Mouse (Mus musculus): Measurements from ENCODE around the gene Stard8.
"Not testable (repeated sequence)": the region's sequence is repeated elsewhere in the genome, so short reads cannot be mapped to it uniquely, and the experiment has no call there.

The Stard8 gene

GRCm38 (mm10) chrX:99003046-99003445 lies at the start of gene Stard8:
Stard8 (plus strand) TSS chrX:99003248.
- in situ Hi-C loops (cut with MboI; ENCODE audit: low sequenced_read_pairs), result no loop called here

GRCm38 (mm10) chrX:98953941-98954340 lies 49.1 kb upstream of the Stard8 start:
- in situ Hi-C loops (cut with MboI; ENCODE audit: low sequenced_read_pairs), result no loop called here

- in situ Hi-C loops (cut with MboI; ENCODE audit: low sequenced_read_pairs), result no loop called here
Observed at GRCm38 (mm10) chrX:98958287-98958686, 44.8 kb upstream of the Stard8 start.

GRCm38 (mm10) chrX:98959050-98959449 lies 44.0 kb upstream of the Stard8 start:
- in situ Hi-C loops (cut with MboI; ENCODE audit: low sequenced_read_pairs), result no loop called here

- in situ Hi-C loops (cut with MboI; ENCODE audit: low sequenced_read_pairs), result no loop called here
Observed at GRCm38 (mm10) chrX:98963742-98964141, 39.3 kb upstream of the Stard8 start.

GRCm38 (mm10) chrX:98964513-98964912 lies 38.5 kb upstream of the Stard8 start:
- in situ Hi-C loops (cut with MboI; ENCODE audit: low sequenced_read_pairs), result no loop called here

- in situ Hi-C loops (cut with MboI; ENCODE audit: low sequenced_read_pairs), result not testable (repeated sequence)
Observed at GRCm38 (mm10) chrX:98986611-98987010, 16.4 kb upstream of the Stard8 start.

- in situ Hi-C loops (cut with MboI; ENCODE audit: low sequenced_read_pairs), result no loop called here
Observed at GRCm38 (mm10) chrX:98989574-98989973, 13.5 kb upstream of the Stard8 start.

GRCm38 (mm10) chrX:99002065-99002464 lies 983 bp upstream of the Stard8 start:
- in situ Hi-C loops (cut with MboI; ENCODE audit: low sequenced_read_pairs), result no loop called here

- in situ Hi-C loops (cut with MboI; ENCODE audit: low sequenced_read_pairs), result no loop called here
Observed at GRCm38 (mm10) chrX:99010581-99010980, 7.5 kb downstream of the Stard8 start.

- in situ Hi-C loops (cut with MboI; ENCODE audit: low sequenced_read_pairs), result no loop called here
Observed at GRCm38 (mm10) chrX:99011281-99011680, 8.2 kb downstream of the Stard8 start.

- in situ Hi-C loops (cut with MboI; ENCODE audit: low sequenced_read_pairs), result no loop called here
Observed at GRCm38 (mm10) chrX:99012486-99012885, 9.4 kb downstream of the Stard8 start.

GRCm38 (mm10) chrX:99015705-99016104 lies 12.7 kb downstream of the Stard8 start:
- in situ Hi-C loops (cut with MboI; ENCODE audit: low sequenced_read_pairs), result no loop called here

GRCm38 (mm10) chrX:99016987-99017386 lies 13.9 kb downstream of the Stard8 start:
- in situ Hi-C loops (cut with MboI; ENCODE audit: low sequenced_read_pairs), result no loop called here

- in situ Hi-C loops (cut with MboI; ENCODE audit: low sequenced_read_pairs), result no loop called here
Observed at GRCm38 (mm10) chrX:99017874-99018273, 14.8 kb downstream of the Stard8 start.

GRCm38 (mm10) chrX:99019303-99019702 lies 16.3 kb downstream of the Stard8 start:
- in situ Hi-C loops (cut with MboI; ENCODE audit: low sequenced_read_pairs), result no loop called here

- in situ Hi-C loops (cut with MboI; ENCODE audit: low sequenced_read_pairs), result no loop called here
Observed at GRCm38 (mm10) chrX:99020215-99020614, 17.2 kb downstream of the Stard8 start.

- in situ Hi-C loops (cut with MboI; ENCODE audit: low sequenced_read_pairs), result no loop called here
Observed at GRCm38 (mm10) chrX:99021593-99021992, 18.5 kb downstream of the Stard8 start.

GRCm38 (mm10) chrX:99023951-99024350 lies 20.9 kb downstream of the Stard8 start:
- in situ Hi-C loops (cut with MboI; ENCODE audit: low sequenced_read_pairs), result no loop called here

GRCm38 (mm10) chrX:99035407-99035806 lies 32.4 kb downstream of the Stard8 start:
- in situ Hi-C loops (cut with MboI; ENCODE audit: low sequenced_read_pairs), result no loop called here

- in situ Hi-C loops (cut with MboI; ENCODE audit: low sequenced_read_pairs), result no loop called here
Observed at GRCm38 (mm10) chrX:99042451-99042951, 39.5 kb downstream of the Stard8 start.

- in situ Hi-C loops (cut with MboI; ENCODE audit: low sequenced_read_pairs), result no loop called here
Observed at GRCm38 (mm10) chrX:99043275-99043674, 40.2 kb downstream of the Stard8 start.

- in situ Hi-C loops (cut with MboI; ENCODE audit: low sequenced_read_pairs), result no loop called here
Observed at GRCm38 (mm10) chrX:99043739-99044138, 40.7 kb downstream of the Stard8 start.
